Mouse (Mus musculus): ENCODE measurements around the gene Traf4. TPM values are rescaled to one million over a fixed set of nuclear protein-coding genes. Genes with fewer than 3 reads are reported as not detected.

Traf4 gene
- 63.0 and 125 TPM in 2 replicates for polyA plus RNA-seq (2012; rRNA removed; ENCODE audit: low replicate concordance)

DNA sequence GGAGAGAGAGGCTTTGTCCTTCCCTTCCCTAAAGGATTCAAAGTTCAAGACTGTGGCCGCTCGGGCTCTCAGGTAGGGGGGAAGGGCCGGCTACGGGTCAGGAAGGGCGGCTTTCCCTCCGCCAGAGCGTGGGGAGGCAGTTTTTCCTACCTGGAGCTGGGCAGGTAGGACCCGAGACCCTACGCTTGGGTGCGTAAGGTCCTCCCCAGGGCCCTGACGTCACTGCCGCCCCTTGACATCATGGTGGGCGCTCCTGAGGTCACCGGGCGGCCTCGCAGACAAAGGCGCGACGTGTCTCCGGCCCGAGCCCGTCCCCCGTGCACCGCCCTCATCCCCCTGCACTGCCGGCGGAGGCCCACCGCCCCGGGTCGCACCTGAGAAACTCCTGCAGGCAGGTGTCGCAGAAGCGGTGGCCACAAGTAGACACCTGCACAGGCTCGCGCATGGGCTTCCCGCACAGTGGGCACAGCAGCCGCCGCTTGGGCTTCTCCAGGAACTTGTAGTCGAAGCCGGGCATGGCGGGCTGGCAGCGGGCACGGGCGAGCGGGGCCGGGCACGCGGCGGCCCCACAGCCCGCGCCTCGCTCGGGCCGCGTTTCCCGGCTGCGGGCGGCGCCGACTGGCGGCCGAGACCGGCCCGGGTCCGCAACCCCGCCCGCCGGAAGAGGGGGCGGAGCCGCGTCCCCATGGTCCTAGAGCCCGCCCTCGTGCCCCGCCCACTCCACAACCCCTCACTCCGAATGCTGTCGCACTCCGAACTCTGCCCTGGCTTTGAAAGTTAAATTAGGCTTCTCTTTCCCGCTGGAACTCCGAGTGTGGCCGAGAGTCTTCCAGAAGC is at the start of gene Traf4:
TSS of gene Traf4 (minus strand) at position 666 of the 837 bp plus-strand sequence.

DNA sequence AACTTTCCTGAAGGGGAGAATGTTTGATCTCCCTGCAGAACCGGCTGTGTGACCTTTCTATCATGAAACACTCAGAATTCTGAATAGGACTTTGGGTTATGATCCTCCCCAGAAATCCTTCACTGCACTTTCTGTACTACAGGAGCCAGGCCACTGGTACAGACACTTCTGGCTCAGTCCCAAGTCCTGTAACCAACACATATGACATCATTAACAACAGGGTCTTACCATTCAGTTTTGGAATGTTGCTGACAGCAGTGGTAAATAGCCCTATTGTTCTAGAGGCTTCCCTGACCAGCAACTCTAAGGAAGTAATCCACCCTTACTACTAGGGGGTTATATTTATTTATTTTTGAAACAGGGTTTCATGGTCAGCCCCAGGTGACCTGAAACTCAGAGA is 27.7 kb upstream of the Traf4 start, which contains the start of gene Proca1:
TSS of gene Proca1 (plus strand) at position 280 of the 400 bp plus-strand sequence.

DNA sequence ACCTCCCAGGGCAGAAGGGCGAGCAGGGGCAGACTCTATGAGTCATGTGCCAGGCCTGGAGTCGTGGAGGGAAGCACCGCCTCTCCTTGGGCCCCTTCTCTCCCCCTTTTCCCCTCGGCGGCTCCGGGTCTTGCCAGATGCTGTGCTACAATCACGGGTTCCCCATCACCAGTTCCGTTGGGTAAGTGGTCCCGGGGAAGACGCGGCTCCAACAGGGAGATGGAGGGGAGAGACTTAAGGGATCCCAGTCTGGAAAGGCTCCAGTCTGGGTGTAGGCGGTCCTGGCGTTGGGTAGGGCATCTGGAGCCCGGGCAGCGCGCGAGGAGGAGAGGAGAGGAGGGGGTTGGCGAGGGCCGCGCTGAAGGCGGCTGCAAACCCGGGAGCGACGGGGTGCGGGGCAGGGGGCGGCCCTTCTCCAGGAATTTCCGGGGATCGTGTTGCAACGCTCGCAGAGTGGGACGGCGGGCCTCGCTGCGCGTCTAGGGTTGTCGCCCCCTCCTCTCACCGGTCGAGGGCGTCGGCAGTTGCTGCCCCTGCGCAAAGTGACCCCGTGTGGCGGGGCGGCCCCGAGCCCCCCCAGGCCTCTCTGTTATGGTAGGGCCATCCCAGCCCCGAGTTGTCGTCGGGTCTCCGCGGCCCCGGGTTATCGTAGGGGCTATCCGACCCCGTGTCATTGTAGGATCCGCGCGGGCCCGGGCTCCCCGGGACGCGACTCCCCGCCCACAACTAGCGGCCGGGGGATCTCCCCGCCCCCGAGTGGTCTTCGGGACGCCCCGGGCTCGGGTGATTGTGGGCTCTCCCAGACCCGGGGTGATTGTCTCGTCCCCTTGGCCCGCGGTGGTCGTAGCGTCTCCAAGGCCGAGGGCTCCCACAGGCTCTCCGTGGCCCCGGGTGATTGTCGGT is 23.2 kb upstream of the Traf4 start, which contains the start of gene Rab34:
TSS of gene Rab34 (plus strand) at position 100 of the 903 bp plus-strand sequence.

DNA sequence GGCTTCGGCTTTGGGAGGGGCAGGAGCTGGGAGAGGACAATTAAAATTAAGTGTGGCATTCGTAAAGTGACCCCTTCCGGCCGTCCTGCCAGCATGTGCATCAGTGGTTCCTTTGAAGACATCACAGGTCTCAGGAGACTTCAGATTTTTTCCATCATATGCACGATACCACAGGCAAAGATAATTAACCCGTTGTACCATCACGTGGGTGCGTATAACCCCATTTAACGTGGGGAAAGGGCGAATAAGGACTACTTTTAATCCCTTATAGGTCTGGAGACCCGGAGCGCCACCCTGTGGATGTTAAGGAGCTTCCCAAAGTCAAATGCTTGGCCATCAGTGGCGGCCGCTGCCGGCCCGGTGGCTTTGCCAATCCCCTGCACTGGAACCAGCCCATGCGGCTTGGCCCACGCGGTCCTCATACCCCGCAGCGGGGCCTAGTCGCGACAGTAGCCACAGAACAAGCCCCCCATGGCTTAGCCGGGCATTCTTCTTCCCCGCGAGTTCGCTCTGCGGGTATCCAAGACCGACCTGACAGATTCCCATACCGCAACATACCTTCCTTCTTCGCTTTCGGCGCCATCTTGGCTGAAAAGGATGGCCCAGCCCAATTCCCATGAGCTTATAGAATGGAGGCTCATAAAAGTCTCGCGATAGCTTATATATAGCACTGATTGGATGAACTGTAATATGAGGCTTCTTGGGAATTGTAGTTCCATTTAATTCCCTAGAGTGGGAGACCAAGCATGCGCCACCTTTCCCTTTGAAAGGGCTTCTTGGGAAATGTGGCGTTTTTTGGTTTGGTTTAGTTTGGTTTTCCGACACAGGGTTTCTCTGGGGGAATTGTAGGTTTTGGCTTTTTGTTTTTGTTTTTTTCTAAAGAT is 17.8 kb upstream of the Traf4 start, which contains the start of gene Rpl23a:
TSS of gene Rpl23a (minus strand) at position 624 of the 884 bp plus-strand sequence.

DNA sequence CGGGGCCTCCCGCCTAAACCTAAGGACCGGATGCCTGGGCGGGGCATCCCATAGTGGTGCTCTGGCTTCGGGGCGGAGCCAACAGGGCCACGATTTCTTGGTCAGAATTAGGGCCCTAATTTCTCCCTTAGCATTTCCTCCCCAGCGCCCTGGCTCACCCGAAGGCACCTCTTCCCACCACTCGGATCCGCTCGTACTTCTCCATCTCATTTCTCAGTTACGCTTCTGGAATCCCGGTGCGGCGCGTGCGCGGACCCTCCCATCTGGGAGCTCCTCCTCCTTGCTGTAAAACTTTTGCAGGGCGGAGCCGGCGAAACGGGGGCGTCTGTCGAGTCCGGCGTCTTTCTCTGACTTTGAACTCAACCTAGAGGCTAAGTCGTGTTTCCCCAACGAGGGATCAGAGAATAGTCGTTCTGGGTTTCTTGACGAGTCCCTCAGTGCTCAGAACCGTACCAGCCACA is 11.0 kb upstream of the Traf4 start, which contains the start of the genes Nek8 and Tlcd1:
TSS of gene Nek8 (minus strand) at position 274 of the 461 bp plus-strand sequence.
TSS of gene Tlcd1 (plus strand) at position 310 of the 461 bp plus-strand sequence.

Other genes with a start within 250 kb of the Traf4 start
- gene Sez6, start 234.8 kb downstream of the Traf4 start, polyA plus RNA-seq (2012; rRNA removed; ENCODE audit: low replicate concordance) = 1.1 and 1.4 TPM in 2 replicates
- gene Phf12, start 182.8 kb downstream of the Traf4 start, polyA plus RNA-seq (2012; rRNA removed; ENCODE audit: low replicate concordance) = 37.3 and 77.4 TPM in 2 replicates
- gene Dhrs13, start 133.3 kb downstream of the Traf4 start, polyA plus RNA-seq (2012; rRNA removed; ENCODE audit: low replicate concordance) = 3.6 and 4.5 TPM in 2 replicates
- gene Flot2, start 127.7 kb downstream of the Traf4 start, polyA plus RNA-seq (2012; rRNA removed; ENCODE audit: low replicate concordance) = 111 and 198 TPM in 2 replicates
- gene Eral1, start 85.2 kb downstream of the Traf4 start, polyA plus RNA-seq (2012; rRNA removed; ENCODE audit: low replicate concordance) = 34.6 and 57.5 TPM in 2 replicates
- 16.2 and 28.6 TPM in 2 replicates for gene Fam222b, start 70.9 kb downstream of the Traf4 start, polyA plus RNA-seq (2012; rRNA removed; ENCODE audit: low replicate concordance)
- 21.0 and 21.1 TPM in 2 replicates for gene Nek8, start 11.1 kb upstream of the Traf4 start, polyA plus RNA-seq (2012; rRNA removed; ENCODE audit: low replicate concordance)
- gene Tlcd1, start 11.1 kb upstream of the Traf4 start, polyA plus RNA-seq (2012; rRNA removed; ENCODE audit: low replicate concordance) = 120 and 266 TPM in 2 replicates
- 123 and 258 TPM in 2 replicates for gene Rpl23a, start 18.0 kb upstream of the Traf4 start, polyA plus RNA-seq (2012; rRNA removed; ENCODE audit: low replicate concordance)
- 98.3 and 206 TPM in 2 replicates for gene Rab34, start 22.8 kb upstream of the Traf4 start, polyA plus RNA-seq (2012; rRNA removed; ENCODE audit: low replicate concordance)
- gene Proca1, start 27.8 kb upstream of the Traf4 start, polyA plus RNA-seq (2012; rRNA removed; ENCODE audit: low replicate concordance) = 3.4 and 6.1 TPM in 2 replicates
- 74.7 and 130 TPM in 2 replicates for gene Sdf2, start 80.2 kb upstream of the Traf4 start, polyA plus RNA-seq (2012; rRNA removed; ENCODE audit: low replicate concordance)
- 16.2 and 27.0 TPM in 2 replicates for gene Supt6, start 80.4 kb upstream of the Traf4 start, polyA plus RNA-seq (2012; rRNA removed; ENCODE audit: low replicate concordance)
- 69.1 and 142 TPM in 2 replicates for gene 2610507B11Rik, start 96.2 kb upstream of the Traf4 start, polyA plus RNA-seq (2012; rRNA removed; ENCODE audit: low replicate concordance)
- gene BC030499, start 125.3 kb upstream of the Traf4 start, polyA plus RNA-seq (2012; rRNA removed; ENCODE audit: low replicate concordance) = 0.10 and 0.50 TPM in 2 replicates
- gene Spag5, start 135.9 kb upstream of the Traf4 start, polyA plus RNA-seq (2012; rRNA removed; ENCODE audit: low replicate concordance) = 1.6 and 2.6 TPM in 2 replicates
- gene Aldoc, start 157.4 kb upstream of the Traf4 start, polyA plus RNA-seq (2012; rRNA removed; ENCODE audit: low replicate concordance) = 18.0 and 27.1 TPM in 2 replicates
- gene Pigs, start 162.8 kb upstream of the Traf4 start, polyA plus RNA-seq (2012; rRNA removed; ENCODE audit: low replicate concordance) = 87.7 and 99.7 TPM in 2 replicates
- gene Unc119, start 177.9 kb upstream of the Traf4 start, polyA plus RNA-seq (2012; rRNA removed; ENCODE audit: low replicate concordance) = 92.2 and 115 TPM in 2 replicates
- 0.04 and 0.24 TPM in 2 replicates for gene Foxn1, start 221.0 kb upstream of the Traf4 start, polyA plus RNA-seq (2012; rRNA removed; ENCODE audit: low replicate concordance)

Data from mammary gland, adult 2 months (tissue).